Mouse (Mus musculus) right cerebral cortex, postnatal 4 days (tissue): ENCODE results near the gene Eepd1.

Experiments
- DNase-seq: peaks from one replicate; pipeline ENCODE4 v3.0.0-alpha.2; 2022

The Eepd1 gene

DNA sequence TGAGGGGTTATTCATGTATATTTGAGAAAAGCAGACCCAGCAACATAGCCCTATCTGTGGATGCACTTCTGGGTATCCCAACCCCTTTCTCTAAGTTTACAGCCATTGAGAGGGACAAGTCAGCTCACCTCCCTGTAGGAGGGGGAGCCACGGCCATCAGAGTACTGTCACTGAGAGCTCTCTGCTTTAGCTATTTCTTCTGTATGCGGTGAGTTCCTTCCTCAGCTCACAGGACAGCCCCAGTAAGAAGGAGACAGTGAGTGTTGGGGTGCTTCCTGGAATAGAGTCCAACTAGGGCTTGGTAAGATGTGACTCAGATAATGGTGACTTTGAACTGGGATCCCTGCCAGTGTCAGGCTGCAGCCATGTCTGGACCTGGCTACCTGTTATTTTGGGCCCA, 102.3 kb downstream of the Eepd1 start:
- DNase-seq, result no peak

DNA sequence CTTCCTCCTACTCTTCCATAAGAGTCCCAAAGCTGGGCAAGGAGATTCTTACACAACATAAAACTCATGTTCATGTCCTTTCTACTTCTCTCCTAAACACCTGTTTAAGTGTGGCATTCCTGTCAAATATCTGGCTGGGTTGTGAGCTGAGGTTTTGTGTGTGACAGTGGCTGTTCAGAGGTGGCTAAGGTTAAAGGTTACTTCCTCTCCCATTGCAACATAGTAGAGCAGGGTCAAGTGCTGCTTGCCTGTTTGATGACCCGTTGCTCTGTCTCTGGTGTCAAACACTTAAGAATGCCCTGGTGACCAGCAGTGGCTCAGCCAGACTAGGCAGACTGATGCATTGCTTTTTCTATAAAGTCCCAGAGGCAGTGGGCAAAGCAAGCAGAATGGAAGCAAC, 104.3 kb downstream of the Eepd1 start:
- no peak for DNase-seq

DNA sequence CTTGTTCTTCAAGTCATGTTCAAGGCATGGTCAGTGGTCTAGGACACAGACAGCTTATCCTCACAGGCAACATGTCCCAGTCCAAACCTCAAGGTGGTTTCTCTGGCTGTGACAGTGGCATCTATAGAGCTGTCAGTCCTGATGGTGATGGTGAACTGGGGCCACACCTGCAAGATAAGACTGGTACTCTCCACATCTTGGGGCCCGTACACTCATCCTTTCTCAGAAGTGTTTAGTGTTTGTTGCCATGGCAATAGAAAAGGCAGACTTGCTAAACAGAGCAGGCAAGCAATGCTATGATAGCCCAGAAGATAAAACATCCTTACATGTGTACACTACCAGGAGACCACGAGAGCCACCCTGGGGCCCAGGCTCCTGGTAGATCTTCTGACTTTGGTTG, 107.2 kb downstream of the Eepd1 start:
- DNase-seq, result no peak

DNA sequence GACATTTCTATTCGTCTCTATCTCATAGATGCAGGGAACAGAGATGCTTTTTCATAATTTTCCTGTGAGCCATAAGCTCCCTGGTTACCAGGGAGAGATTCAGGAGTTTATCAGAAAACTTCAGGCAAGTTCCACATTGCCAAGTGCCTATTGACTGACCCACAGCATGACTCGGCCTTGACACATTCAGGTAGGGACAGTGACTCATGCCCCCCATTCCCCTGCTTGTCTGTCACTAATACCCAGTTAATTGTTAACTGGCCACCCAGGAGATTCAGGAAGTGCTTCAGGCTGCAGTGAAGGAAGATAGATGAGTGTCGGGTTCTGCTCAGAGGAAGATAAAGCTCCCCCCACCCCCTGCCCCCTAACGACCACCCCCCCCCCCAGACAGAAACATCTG, 109.4 kb downstream of the Eepd1 start:
- DNase-seq, result no peak

DNA sequence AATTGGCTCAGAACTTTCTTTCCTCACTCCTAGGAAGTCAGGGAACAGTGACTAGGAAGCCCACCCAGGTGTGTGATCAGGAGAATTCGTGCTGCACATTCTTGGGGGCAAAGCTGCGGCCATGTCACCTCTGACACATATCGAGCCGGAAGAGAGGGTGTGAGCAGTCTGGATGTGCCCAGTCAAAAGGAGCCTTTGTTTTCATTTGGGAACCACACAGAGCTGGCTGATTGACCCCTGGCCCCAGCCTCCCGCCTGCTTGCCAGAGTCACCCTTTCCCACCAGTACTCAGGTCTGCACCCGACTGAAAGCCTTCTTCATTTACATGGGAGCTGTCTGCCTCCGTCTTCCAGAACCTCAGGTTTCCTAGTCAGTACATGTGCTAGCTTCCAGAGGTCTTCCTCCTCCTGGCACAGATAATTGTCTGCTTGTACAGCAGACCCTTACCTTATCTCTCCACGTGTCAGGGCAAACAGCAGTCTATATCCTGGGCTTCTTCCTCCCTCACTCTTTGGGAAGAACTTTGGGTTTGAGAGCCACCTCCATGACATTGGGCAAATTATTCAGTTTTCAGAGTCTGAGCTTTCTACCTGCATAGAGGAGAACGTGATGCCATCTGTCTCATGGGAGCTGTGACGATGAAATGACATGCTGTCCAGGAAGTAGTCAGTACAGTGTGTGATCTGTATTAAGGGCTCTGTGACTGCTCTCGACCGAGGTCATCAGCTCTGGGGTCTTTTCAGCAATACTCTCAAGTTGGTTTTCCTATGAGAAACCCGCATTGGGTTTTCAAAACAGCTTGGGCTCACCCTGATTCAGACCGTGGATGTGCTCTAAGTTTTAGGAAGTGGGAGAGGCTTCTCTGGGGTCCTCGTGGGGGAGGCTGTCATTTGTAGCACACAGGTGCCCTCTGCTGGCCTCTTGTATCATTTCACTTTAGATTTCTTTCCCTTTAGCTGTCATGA, 110.3 kb downstream of the Eepd1 start:
- DNase-seq, result peak; percentile 62

DNA sequence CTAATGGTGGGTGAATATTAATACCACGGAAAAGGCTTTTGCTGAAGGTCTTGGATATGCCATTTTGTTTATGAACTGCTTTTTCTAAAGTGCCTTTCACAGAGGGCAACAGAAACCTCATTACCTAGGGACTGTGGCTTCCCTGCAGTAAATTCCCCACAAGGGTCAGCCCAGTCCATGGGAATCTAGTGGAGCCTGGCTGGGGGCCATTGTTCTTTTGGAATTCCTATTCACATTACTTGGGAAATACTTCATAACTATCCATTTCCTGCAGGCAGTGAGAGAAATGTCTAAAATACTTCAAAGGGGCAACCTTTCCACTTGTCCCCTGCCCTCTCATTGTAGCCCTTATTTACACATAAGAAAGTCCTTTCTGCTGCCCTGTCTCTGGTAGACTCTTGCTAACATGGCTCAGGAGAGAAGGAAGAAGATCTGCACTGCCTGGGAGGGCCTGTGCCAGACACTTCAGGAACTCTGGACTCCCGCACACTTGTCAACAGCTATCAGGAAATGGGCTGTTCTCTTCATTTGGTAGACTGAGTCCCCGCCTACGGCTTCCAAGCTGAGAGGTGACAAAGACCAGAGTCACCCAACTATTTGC, 111.1 kb downstream of the Eepd1 start:
- DNase-seq, result no peak

DNA sequence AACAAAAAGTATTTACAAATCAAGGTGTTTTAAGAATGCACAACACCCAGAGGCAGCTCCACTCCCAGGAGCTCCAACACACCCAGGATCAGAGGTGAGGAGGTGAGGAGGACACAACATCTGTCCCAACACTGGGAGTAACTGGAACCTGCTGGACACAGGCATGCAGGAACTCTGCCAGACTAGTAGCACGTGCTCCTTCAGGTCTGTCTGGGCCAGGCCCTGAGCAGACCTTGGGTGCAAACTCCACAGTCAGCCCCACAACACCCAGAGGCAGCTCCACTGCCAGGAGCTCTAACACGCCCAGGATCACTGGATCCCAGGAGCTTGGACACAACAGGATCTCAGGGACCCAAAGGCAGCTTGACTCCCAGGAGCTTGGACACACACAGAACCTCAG, 143.4 kb downstream of the Eepd1 start:
- no peak for DNase-seq

DNA sequence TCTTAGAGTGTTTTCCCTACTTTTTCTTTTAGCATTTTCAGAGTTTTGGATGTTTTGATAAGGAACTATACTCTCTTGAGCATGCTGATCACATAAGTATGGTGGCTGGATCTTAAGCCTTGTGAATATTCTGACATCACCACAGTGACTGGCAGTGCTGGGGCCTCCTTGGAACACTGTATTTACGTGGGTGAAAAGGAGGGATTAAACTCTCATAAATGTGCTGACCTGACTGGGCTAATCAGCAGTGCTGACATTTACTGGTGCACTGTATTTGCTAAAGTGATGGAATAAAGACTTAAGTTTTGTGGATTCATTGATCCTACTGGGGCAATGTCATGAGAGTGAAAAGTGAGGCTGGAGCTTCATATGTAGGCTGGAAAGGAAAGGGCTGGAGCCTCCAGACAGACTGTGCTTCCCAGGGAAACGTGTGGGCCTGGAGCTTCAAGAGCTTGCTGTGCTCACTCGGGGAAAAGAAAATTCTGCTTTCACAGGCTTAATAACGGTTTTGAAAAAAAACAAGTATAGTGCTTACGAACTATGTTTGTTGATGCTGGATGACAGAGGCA, 148.3 kb downstream of the Eepd1 start:
- no peak for DNase-seq
